Mouse (Mus musculus): Measurements from ENCODE around the gene Rd3l. TPM values are rescaled to one million over a fixed set of nuclear protein-coding genes. Genes with fewer than 3 reads are reported as not detected.

Gene Rd3l
- polyA plus RNA-seq (2012; rRNA removed; ENCODE audit: low replicate concordance), result not detected in 2 replicates

DNA sequence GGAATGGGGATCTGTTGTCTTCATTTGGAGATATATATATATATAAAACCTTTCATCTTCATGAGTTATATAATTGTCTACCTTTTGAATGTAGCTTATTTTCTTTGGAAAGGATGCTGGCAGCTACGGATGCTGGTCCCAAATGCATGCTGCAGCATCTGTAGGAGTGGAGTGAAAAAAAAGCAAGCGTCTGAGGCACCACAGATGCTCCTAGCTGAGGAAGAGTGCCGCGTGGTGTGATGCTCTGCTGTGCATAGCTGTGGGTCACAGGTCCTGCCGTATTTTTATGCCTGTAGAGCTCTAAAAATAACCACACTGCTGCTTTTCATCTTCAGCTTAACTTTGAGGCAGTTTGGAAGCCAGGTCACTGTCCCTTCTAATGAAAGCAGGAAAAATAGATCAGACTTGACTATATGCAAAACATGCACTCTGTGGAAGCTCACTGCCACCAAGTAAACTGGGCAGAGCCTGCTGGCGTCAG lies at the start of gene Rd3l:
Gene Rd3l (minus strand): TSS at position 431 of the 481 bp plus-strand sequence.

DNA sequence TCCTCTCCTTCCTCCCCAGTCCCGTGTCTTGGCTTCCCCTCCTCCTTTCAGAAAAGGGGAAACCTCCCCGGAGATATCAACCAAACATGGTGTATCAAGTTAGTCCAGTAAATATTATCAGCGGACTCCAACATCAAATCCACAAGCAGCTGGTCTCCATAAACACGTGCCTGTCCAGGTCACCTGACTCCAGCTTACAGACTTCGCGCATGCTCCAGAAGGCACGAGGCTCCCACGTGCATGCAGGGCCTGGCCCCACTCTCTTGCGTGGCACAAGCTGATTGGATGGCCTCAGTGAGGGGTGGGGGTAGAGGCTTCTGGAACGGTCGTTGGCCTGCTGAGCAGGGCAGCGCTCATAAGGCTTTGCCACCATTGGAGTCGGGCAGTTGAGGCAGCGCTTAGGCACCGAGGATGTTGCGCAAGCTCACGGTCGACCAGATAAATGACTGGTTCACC lies 9.9 kb downstream of the Rd3l start, which contains the start of gene Tdrd9:
Gene Tdrd9 (plus strand): TSS at position 329 of the 456 bp plus-strand sequence.

DNA sequence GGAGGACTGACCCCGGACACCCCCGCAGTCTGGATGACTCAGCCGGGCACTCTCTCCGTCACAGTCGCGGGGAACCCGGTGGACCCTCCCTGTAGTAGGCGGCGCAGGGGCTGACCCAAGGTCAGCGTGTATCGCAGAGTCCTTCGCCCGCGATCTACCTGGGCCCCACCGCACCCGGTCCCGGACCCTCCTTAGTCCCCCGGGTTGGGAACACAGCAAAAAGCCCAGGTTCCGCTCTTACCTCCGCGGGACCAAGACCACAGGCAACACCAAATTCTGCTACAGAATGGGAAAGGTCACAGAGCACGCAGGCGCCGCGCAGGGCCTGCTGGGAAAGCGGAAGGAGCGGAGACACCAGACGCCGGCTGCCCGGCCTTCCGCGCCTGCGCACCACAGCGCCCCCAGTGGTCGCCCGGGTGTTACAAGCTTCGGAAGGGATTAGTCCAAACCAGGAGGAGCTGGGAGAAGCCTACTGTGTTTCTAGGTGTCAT lies 14.4 kb downstream of the Rd3l start, which contains the start of gene Atp5mpl:
Gene Atp5mpl (minus strand): TSS at position 295 of the 491 bp plus-strand sequence.

Other genes starting within 250 kb of the Rd3l start
- gene Klc1, start 222.5 kb downstream of the Rd3l start, polyA plus RNA-seq (2012; rRNA removed; ENCODE audit: low replicate concordance), result 40.4 and 41.1 TPM in 2 replicates
- 7.6 and 8.9 TPM in 2 replicates for gene Xrcc3, start 167.4 kb downstream of the Rd3l start, polyA plus RNA-seq (2012; rRNA removed; ENCODE audit: low replicate concordance)
- gene Zfyve21, start 167.1 kb downstream of the Rd3l start, polyA plus RNA-seq (2012; rRNA removed; ENCODE audit: low replicate concordance), result 52.8 and 116 TPM in 2 replicates
- gene Ppp1r13b, start 73.2 kb downstream of the Rd3l start, polyA plus RNA-seq (2012; rRNA removed; ENCODE audit: low replicate concordance), result 14.9 and 16.3 TPM in 2 replicates
- gene Atp5mpl, start 14.3 kb downstream of the Rd3l start, polyA plus RNA-seq (2012; rRNA removed; ENCODE audit: low replicate concordance), result 7.6 and 9.7 TPM in 2 replicates
- gene Tdrd9, start 9.8 kb downstream of the Rd3l start, polyA plus RNA-seq (2012; rRNA removed; ENCODE audit: low replicate concordance), result 0.16 TPM in 1 of 2 replicates, not detected in the other
- gene Aspg, start 125.4 kb upstream of the Rd3l start, polyA plus RNA-seq (2012; rRNA removed; ENCODE audit: low replicate concordance), result 5.0 and 12.9 TPM in 2 replicates
- gene Kif26a, start 164.9 kb upstream of the Rd3l start, polyA plus RNA-seq (2012; rRNA removed; ENCODE audit: low replicate concordance), result 2.1 and 2.6 TPM in 2 replicates

All from duodenum, adult 2 months (tissue).